Mouse (Mus musculus) embryo, embryonic 11.5 days (tissue): ENCODE measurements around the gene Clk3.

ENCODE experiments used
- DNase-seq: peaks from one replicate; pipeline ENCODE4 v3.0.0-alpha.2; 2012; ENCODE audit warnings: low read depth, low spot score

Gene Clk3

DNA sequence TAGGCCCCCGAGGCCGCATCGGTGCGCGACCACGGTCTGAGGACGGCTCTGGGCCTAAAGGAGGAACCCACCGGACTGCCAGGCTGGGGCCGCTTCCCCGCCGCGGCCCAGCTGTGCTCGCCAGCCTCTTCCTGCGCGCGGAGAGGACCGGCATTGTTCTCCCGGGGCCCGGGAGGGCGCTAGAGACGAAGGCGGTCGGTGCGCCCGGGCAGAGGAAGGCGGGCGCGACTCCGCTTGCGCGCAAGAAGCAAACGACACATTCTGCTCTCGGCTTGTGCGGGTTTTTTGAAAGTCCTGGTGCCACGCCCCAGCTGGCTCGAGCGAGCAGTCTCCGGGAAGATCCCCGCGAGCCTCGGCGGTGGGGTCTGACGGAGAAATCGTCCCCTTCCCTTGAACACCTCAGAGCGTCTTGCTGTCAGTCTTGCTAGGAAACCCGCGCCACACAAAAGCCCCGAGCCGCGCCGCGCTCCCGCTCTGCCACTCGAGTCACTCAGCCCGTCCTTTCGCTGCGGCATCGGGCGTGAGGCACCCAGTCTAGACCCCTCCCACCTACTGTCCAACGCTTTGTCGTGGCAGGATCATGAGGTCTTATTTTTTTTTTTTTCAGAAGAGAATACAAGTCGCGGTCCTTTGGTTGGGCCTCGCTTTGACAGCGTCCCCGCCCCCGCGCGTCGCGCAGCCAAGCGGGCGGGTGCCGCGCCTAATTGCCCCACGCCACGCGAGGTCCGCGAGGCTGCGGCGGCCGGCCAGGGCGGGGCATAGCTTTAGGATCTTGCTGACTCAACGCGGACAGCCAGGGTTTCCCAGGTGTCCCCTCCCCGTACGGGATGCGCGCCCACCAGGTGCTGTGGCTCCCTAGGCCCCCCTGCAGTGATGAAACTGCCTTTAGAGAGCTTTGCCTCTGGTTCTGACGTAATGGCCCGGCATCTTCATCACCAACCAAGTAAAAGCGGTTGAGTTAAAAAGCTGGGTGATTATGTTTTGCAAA lies at the start of gene Clk3:
TSS of gene Clk3 (minus strand) at position 497 of the 988 bp plus-strand sequence.
- DNase-seq = peak; percentile 45

DNA sequence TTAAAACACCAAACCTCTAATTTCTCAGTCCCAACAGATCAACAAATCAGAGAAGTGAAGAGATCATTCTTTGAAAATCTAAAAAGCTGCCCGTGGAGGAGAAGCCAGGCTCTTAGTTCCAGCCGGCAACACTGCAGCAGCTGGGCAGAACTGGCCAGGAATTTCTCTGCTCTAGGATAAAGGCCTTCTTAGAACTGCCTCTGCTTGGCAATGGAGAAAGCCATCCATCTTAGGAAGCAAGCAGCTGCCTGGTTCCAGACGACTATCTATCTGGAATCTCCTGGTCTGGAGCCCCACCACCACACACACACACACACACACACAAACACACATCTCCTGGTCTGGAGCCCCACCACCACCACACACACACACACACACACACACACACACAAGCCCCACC lies 49.2 kb upstream of the Clk3 start:
- DNase-seq = no peak

DNA sequence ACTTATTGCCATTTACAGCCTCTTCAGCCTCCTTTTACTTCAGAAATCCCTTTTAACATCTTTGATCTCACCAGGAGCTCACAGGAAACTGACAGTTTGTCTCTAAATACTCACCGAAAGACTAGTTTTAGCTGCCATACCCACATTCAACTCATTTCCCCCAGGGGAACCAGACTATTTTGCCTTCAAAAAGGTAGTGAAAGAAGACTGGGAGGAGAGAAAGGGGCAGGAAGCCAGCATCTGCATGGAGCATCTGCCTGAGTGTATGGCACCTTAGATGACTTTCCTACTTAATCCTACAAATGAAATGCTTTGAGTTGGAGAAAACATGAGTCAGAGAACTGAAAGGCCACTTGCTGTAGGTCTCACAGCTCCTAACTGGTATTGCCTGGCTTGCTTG lies 48.4 kb upstream of the Clk3 start:
- no peak for DNase-seq

DNA sequence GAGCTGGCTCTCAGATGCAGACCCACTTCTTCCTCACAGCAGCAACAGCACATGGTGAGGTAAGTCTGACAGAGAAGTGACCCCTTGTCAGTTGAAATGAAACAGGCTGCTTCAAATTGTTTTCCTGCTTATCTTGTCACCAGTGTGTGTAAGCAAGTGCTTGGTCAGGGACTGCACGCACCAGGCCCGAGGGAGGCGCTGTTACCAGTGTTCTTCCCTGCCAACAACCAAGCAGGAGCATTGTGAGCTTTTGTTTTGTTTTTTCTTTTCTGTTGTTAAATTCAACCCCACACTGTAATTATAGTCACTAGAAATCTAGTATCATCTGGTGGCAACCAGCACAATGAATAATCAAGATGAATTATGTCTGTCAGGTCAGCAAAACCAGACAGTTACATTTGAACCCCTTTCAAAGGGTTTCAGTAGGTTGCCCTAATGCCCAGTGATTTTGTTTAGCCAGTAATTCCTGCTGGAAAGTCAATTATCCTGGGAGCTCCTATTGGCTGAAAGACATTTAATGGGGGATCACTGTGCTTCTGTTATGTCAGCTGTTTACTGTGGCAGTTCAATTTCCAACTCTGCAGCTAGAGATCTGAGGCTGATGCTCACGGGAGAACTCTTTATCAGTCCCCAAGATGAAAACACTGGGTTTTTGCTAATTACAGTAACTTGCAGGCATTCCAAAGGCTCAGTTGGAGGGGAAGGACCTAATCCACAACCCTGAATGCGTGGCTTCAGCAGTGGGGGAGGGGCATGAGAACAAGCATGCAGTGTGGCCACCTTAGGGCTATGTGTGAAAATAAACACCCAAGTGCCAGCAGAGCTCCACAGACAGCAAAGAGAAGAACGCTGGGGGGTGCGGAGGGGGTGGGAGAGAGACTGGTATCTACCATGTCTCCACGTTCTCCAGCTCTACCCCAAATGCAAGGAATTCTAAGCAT lies 46.4 kb upstream of the Clk3 start:
- no peak for DNase-seq

DNA sequence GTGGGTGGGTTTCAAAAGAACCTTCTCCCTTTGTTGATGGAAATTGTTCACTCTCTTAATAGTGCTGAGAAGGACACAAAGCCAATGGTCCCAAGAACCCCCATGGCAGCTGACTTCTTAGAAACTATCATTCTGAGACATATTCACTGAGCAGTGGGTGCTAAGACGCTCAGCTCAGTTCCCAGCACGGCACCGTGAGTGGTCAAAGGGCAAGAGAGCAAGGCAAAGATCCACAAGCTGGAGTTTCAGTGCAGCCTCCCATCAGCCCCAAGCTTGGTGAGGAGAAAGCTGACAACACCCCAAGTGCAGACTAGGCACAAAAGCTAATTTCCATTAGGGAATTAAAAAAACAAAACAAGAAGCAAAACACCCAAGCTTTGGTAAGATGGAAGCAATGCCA lies 45.0 kb upstream of the Clk3 start:
- DNase-seq = no peak

DNA sequence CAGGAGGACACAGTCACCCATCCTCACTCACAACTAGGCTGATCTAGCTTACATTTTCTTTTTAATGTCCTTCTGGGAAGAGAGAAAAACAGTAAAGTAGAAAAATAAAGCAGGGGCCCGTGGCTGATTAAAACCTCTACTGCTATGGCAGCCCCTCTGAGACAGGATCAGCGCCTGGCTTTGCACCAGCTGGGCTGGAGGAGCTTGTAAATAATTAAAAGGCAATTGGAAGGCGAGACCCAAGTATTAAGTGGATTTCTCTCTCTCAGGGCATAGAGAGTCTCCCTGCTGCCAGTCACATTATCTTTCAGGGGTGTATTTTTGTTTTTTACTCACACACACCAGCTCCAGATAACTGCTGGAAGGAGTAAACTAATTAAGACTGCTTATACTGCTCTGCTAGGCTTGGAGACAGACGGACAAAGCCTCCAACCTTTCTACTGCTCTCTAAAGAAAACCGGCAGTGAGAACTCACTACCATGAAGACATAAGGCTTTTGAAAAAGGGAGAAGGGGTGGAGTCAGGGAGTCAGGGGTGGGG lies 43.2 kb upstream of the Clk3 start:
- no peak for DNase-seq

DNA sequence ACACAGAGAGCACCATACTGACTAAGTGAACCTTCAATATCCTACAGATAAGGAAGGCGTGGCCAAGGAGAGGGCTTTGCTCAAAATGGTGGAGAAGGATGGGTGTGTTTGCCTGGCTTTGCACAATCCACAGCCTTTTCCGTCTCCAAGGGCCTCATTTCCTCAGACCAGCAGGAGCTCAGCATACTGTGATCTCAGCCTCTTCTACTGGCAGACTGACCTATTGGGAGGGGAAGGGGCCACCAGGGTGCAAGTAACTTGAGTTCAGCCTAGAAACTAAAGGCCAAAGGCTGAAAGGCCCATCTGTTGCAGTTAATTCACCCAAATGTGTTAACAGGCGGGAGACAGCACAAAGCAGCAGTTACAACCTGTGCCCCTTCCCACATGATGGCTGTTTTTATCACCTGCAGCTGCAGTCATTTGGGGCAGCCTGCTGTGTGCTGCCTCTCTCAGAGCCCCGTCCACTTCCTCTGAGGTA lies 41.6 kb upstream of the Clk3 start:
- DNase-seq = no peak

DNA sequence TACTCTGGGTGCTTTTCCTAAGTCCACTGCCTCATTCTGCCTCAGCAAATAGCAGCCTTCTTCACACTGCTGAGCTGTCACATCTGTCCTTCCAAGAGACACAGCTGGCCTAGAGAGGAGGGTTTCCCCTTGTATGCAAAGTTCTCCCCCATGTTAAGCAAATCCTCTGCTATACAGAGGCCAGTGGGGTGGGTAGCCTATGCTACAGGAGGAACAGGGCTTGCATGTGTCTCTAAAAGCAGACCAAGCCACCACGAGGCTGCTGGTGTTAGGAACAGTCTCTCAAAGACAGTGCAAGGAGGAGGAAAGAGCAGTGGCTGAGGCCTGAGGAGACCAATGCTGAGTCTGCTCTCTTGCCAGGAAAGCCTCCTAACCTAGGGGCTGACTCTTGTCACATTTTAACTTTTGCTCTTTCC lies 40.4 kb upstream of the Clk3 start:
- no peak for DNase-seq

DNA sequence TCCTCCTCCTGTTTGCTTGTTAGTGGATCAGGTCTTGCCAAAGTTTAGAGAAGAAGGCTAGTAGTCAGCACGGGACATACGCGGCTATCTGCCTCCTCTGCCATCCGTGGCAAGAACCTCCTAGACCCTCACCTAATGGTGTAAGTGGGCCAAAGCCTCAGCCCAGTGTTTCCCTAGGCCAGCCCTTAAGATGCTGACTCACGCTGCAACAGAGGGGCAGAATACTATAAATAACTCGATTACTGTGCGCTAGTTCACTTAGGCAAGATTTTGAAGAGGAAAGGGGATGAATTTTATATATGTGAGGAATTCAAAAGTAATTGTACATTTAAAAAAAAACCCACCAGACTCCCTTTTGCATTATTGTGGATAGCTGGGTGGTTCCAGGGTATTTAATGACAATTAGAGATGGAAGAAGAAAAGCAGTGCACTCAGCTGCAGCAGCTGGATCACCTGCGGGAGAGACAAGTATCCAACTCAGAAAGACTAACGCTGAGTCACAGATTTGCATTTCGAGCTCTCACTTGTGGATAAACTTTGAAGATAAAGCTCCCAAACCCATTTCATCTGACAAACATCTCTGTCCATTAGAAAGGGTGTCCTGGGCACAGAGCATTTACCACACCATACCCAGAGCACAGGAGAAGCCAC lies 39.6 kb upstream of the Clk3 start:
- no peak for DNase-seq

DNA sequence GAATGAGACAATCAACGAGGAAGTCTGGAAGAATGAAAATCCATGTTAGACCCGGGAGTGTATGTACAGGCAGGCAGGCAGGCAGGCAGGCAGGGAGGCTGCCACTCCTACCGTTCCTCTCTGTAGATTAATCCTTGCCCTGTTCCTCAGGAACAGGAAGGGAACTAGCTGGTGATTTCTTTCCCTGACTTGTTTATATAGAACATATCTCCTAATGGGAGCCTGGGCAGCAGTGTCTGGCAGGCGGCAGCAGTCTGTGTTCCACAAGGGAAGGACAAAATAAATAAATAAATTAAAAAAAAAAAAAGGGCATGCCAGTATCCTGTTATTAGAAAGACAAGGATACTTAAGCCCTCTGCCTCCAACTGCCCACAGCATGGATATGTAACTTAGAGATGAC lies 38.2 kb upstream of the Clk3 start:
- DNase-seq = no peak

DNA sequence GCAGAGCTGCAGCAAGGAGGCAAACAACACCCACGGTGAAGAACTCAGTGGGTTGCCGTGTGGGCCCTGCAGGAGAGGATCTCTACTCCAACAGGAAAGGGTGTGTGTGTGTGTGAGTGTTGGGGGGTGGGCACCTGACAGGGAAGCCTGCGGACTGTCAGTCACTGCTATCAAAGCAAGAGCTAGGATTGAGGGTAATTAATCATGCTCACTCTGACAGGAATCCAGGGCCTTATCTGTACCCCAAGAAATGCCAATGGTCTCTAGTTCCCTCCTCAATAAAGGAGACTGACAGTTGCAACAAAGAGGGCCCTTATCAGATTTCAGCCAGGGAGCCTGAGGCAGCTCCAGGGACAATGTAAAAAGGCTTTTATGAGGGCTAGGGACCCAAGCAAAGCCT lies 37.4 kb upstream of the Clk3 start:
- DNase-seq = no peak

DNA sequence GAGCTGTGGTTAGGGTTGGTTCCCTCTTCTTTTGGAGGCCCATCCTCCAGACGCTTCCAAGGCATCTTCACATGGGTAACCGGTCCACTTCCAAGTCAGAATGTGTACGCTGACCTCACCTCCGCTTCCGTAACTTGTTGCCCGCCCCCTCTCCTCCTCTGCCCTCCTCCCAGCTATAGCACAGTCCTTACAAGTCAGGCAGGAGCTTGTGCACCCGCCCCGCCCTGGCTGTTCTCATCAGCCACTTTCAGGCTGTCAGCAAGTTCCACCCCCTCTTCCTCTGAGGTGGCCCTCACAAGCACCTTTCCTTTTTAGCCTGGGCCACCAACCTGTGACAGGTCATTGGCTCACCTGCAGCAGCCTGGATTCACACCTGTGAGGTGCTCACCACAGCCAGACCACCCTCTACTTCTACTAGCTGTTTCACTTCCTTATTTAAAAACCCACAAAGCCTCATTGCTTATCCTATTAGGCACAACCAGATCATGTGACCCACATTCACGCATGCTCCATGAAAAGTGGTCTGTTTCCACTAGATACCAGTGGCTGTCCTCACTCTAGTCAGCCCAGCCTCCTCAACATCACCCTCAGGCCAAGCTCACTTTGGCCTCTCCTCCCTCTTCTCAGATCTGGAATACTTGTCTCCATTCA lies 34.8 kb upstream of the Clk3 start:
- DNase-seq = no peak

DNA sequence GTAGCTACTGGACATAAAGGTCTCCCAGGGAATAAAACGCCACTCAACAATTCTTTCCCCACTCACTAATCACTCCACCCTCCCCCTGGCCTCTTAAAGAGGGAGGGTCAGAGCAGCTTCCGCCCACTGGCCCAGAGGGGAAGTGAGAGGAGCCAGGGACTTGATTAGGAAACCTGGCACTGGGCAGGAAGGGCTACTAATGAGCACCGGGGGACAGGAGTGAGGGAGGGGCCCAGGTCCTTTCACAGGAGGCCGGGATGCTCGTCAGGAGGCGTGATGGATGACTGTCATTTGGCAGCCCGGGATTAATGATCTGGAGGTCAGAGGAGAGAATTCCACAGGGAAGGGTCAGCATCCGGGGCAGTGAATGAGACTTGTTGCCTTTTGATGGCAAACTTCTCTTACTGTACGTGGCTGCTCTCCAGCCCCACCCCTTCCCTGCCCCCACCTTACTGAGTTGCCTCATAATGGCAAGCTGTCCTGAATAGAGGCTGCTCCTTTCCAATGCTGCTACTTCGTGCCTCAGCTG lies 33.1 kb upstream of the Clk3 start:
- peak; percentile 45 for DNase-seq

DNA sequence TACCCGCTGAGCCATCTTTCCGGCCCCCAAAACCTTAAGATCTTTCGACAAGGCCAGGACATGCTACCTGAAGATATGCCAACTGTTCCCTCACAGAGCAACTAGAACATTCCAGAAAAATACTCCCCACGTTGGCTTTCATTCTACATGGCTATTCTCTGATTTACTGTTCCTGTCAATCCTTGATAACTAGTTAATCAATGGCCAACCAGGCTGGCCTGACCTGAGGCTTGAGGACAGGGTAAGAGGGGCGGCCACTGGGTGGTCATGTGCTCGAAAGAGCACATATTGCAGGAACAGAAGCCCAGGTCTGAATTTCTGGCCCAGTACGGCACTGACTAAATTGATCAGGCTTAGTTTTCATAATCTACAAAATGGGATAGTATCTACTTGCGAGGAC lies 31.8 kb upstream of the Clk3 start:
- DNase-seq = no peak

DNA sequence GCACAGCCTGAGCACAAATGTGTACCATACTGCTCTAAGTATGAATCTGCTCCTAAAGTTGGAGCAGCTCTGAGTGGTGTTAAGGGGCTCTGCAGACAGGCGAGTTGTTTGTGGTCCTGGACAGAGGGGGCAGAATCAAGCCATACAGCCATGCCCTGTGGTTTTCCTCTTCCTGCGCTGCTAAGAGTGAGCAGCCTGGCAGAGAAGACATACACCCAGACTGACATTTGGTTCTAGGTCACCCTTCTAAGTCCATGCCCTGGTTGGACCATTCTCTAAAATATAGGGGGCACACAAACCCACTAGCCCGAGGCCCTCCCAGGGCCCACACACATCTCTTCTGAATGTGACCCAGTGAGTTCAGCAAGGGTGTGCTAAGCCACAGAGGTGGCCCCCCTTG lies 24.1 kb upstream of the Clk3 start:
- DNase-seq = no peak

DNA sequence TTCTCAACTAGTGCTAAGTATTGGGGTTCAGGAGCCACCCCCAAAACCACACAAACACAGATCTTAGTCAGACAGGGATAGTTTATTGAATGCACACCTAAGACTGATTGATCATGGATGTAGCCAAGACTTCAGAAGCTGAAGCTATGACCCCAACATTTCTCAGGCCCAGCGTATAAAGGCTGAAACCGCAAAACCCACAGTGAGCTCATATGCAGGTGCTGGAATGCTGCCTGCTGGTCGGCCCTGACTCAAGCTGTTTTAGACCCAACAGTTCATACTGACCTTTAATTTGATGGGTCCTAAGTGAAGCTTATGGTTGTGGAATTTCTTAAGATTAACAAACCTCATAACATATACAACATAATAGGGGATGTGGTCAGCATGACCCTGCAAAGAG lies 17.0 kb upstream of the Clk3 start:
- no peak for DNase-seq

DNA sequence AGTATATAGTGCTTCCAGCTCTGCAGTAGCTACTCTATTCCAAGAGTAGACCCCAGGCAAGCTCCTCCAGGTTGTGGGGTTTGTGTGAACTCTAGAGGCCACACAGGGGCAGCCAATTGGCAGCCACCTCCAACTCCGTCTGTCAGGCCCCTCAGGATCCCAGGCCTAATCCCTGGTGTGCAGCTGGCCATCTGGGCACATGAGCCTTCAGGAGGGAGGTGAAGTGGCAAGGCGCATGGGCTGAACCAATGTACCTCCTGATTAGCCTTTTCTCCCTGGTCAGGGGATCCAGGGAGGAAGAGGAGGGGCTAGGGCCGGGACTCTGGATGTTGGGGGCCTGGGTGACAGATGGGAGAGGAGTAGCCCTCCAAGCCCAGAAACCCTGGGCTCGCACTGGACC lies 10.1 kb upstream of the Clk3 start:
- no peak for DNase-seq

DNA sequence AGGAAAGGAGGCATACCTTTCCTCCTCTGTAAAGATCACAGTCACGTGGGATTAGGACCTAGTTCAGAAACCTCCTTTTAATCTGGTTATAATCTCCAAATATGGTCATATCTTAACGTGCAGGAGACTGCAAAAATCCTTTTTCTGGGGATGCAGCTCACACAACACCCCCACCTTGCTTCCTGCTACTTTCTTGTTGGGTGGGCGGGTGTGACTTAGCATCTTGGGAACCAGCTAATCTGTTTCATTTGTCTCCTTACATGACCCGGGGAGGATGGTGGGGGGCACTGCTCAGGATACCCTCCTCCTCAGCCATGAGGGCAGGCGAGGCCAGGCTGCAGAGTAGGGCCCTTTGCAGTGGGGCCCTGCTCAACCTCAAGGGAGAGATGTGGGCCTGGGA lies 9.4 kb upstream of the Clk3 start:
- DNase-seq = no peak

DNA sequence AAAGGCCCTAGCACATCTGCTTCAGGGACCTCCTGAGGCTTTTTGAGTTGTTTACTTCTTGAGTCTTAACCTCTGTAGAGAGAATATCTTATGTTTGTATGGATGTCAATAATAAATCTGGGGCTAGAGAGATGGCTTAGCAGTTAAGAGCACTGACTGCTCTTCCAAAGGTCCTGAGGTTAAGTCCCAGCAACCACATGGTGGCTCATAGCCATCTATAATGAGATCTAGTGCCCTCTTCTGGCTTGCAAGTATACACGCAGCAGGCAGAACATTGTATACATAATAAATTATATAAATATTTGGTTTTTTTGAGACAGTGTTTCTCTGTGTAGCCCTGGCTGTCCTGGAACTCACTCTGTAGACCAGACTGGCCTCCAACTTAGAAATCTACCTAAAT lies 8.5 kb upstream of the Clk3 start:
- no peak for DNase-seq

DNA sequence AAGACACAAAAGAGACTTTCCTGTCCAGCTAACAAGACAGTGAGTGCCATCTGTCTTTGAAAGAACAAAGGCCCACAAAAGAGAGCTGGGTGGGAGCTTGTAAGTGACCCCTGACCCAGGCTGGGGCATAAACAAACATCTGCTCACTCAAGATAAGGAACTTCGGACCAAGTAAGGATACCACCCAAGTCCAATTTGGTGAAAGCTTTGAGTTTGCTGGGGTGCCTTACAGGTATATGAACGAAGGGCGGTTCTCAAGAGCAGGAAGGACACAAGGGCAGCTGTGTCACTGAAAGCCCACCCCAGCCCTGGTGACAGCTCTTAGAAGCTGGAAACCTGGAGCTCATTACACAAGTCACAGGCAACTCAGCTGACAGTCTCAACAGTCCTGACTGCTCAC lies 8.1 kb upstream of the Clk3 start:
- DNase-seq = no peak

DNA sequence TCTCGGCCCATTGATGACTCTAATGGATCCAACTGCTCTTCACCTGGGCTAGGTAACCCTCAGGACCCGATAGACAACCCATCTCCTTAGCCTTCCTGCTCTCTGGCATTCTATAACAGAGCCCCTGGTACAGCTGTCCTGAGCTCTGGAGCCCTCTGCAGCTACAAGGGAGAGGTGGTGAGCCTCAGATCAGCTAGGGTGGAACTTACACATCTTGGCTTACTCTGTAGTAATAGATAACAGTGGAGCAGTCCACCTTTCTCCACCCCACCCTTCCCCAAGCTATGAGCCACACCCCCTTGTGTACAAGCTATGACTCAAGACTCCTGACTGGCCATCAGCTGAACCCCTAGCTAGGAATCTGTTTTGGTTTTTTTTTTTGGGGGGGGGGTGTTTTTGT lies 5.2 kb upstream of the Clk3 start:
- DNase-seq = no peak
